Mouse (Mus musculus) intestine, postnatal 0 days (tissue): Measurements from ENCODE around the gene Dthd1. TPM values are rescaled to one million over a fixed set of nuclear protein-coding genes. Genes with fewer than 3 reads are reported as not detected.

ENCODE experiments used
- ATAC-seq: fragments of 200-750 bp; cut with Nextera tagmentation; 2 replicates; pipeline ENCODE4 v1.8.0; 2017; ENCODE audit warnings: mild to moderate bottlenecking, moderate TSS enrichment, moderate library complexity
- H3K27ac ChIP-seq: fragments of 300-500 bp; sonication (generic); 2 replicates; pipeline ENCODE4 v1.5.1; 2014; ENCODE audit warnings: mild to moderate bottlenecking, low read depth, low read length, moderate library complexity
- H3K27me3 ChIP-seq: fragments of 300-500 bp; sonication (generic); replicated peaks from 2 replicates; pipeline ENCODE4 v1.6.1; 2014; ENCODE audit warnings: low read length, mixed read lengths; ENCODE audit not compliant: control insufficient read depth, insufficient read depth
- H3K36me3 ChIP-seq: fragments of 300-500 bp; sonication (generic); 2 replicates; pipeline ENCODE4 v1.6.1; 2014; ENCODE audit warnings: mild to moderate bottlenecking, moderate library complexity; ENCODE audit not compliant: control insufficient read depth, insufficient read depth
- H3K4me1 ChIP-seq: fragments of 300-500 bp; sonication (generic); replicated peaks from 2 replicates; pipeline ENCODE4 v1.6.1; 2014; ENCODE audit warnings: antibody characterized with exemption, low read length, mixed read lengths; ENCODE audit not compliant: control insufficient read depth, insufficient read depth
- H3K4me2 ChIP-seq: fragments of 300-500 bp; sonication (generic); replicated peaks from 2 replicates; pipeline ENCODE4 v1.6.1; 2014; ENCODE audit warnings: low read depth, mild to moderate bottlenecking, moderate library complexity
- H3K4me3 ChIP-seq: fragments of 300-500 bp; sonication (generic); 2 replicates; pipeline ENCODE4 v1.5.1; 2014; ENCODE audit warnings: low read depth, low read length
- H3K9ac ChIP-seq: fragments of 300-500 bp; sonication (generic); 2 replicates; pipeline ENCODE4 v1.6.1; 2014; ENCODE audit warnings: mild to moderate bottlenecking, low read depth, low read length
- H3K9me3 ChIP-seq: fragments of 300-500 bp; sonication (generic); 2 replicates; pipeline ENCODE4 v1.6.1; 2016; ENCODE audit warnings: mixed run types; ENCODE audit not compliant: control insufficient read depth
- CTCF ChIP-seq: sonication (generic); IDR thresholded peaks from 2 replicates; pipeline ENCODE4 v1.5.1; 2016; ENCODE audit warnings: low read depth, mild to moderate bottlenecking, control low read depth, antibody characterized with exemption, moderate library complexity
- WGBS: fragments of 180-500 bp; shearing (Covaris S2); extraction: QIAGEN DNeasy Blood & Tissue Kit; methylation state at CpG from one replicate; pipeline ENCODE4 v1.1.7; 2014; 5-methylcytosine and 5-hydroxymethylcytosine counted together
- polyA plus RNA-seq: library from polyadenylated mRNA; unstranded; fragments of >200 nt; fragmentation: Nextera tagmentation; extraction: Ambion mirVana; gene quantifications from 2 replicates; pipeline ENCODE4 v1.2.1, GENCODE M21; 2015

The Dthd1 gene
- polyA plus RNA-seq: not detected in 2 replicates

GRCm38 (mm10) chr5:62813402-62814071, at the start of gene Dthd1:
Gene Dthd1, plus strand, starts transcription at chr5:62813823.
- Histone ChIP-seq H3K4me2 (no peak within 1 kb of the TSS), H3K27me3 (no peaks in the 10 kb centered on the region), H3K9me3 (no peaks in the 10 kb centered on the region), H3K27ac (no peak within 1 kb of the TSS), H3K9ac (no peak within 1 kb of the TSS), H3K36me3 (no peaks in the 10 kb centered on the region), H3K4me1 (no peaks in the 10 kb centered on the region), H3K4me3 (no peak within 1 kb of the TSS)
- no peak for ATAC-seq
- no peak for TF ChIP-seq CTCF
- WGBS: 85% methylated on average over 6 of the region's 6 CpGs

GRCm38 (mm10) chr5:62764161-62764560, 49.5 kb upstream of the Dthd1 start:
- H3K4me3 ChIP-seq: 0 out of 2 replicates have a peak overlapping the region, but pooled peaks have one; percentile 71
- TF ChIP-seq CTCF: no peak
- H3K9me3 ChIP-seq: no peaks in the 10 kb centered on the region
- ATAC-seq: no peak
- peak overlapping the region; percentile 9; the same call in 1 of the 2 replicates for H3K27ac ChIP-seq
- H3K4me1 ChIP-seq: peaks cover 8% of the 10 kb centered on the region
- no peaks in the 10 kb centered on the region for H3K36me3 ChIP-seq
- H3K4me2 ChIP-seq: peak overlapping the region; percentile 72; the same call in 1 of the 2 replicates
- H3K9ac ChIP-seq: no peak overlapping the region
- WGBS: 47% methylated on average over 5 of the region's 5 CpGs
- no peaks in the 10 kb centered on the region for H3K27me3 ChIP-seq

GRCm38 (mm10) chr5:62765459-62765783, 48.2 kb upstream of the Dthd1 start:
- no peaks in the 10 kb centered on the region for H3K27me3 ChIP-seq
- 12% methylated on average over 5 of the region's 5 CpGs for WGBS
- H3K4me1 ChIP-seq: peaks cover 8% of the 10 kb centered on the region
- peak overlapping the region; percentile 67 for H3K9ac ChIP-seq
- H3K9me3 ChIP-seq: no peaks in the 10 kb centered on the region
- no peak for TF ChIP-seq CTCF
- peak; percentile 22 for ATAC-seq
- H3K27ac ChIP-seq: peak overlapping the region; percentile 72
- H3K4me3 ChIP-seq: peak overlapping the region; percentile 71
- H3K4me2 ChIP-seq: peak overlapping the region; percentile 72
- no peaks in the 10 kb centered on the region for H3K36me3 ChIP-seq

GRCm38 (mm10) chr5:62765784-62766701, 47.6 kb upstream of the Dthd1 start, which contains the start of gene Arap2:
Gene Arap2, minus strand, starts transcription at chr5:62766159.
- Histone ChIP-seq H3K4me1 (peaks cover 8% of the 10 kb centered on the region), H3K27ac (peak within 1 kb of the TSS; percentile 72), H3K27me3 (no peaks in the 10 kb centered on the region), H3K9me3 (no peaks in the 10 kb centered on the region), H3K9ac (peak within 1 kb of the TSS; percentile 67), H3K4me2 (peak within 1 kb of the TSS; percentile 72), H3K36me3 (no peaks in the 10 kb centered on the region), H3K4me3 (peak within 1 kb of the TSS; percentile 71)
- TF ChIP-seq CTCF: no peak
- WGBS: under 1% methylated on average over 78 of the region's 106 CpGs
- peak; percentile 95 for ATAC-seq

- Histone ChIP-seq H3K36me3 (no peaks in the 10 kb centered on the region), H3K4me1 (no peaks in the 10 kb centered on the region), H3K4me3 (no peak overlapping the region), H3K9ac (no peak overlapping the region), H3K27me3 (no peaks in the 10 kb centered on the region), H3K27ac (no peak overlapping the region), H3K4me2 (no peak overlapping the region), H3K9me3 (no peaks in the 10 kb centered on the region)
- TF ChIP-seq CTCF: no peak
- ATAC-seq: no peak
- WGBS: 60% methylated on average over 11 of the region's 11 CpGs
These were observed 41.6 kb upstream of the Dthd1 start for GRCm38 (mm10) chr5:62771775-62772599.
